Mouse (Mus musculus): ENCODE data around the gene Atp13a3. TPM values are rescaled to one million over a fixed set of nuclear protein-coding genes. Genes with fewer than 3 reads are reported as not detected.

The Atp13a3 gene
- polyA plus RNA-seq (2017; shearing (Covaris generic)): 60.6 TPM

GRCm38 (mm10) chr16:30405925-30406670 is at the start of gene Atp13a3:
Gene Atp13a3, minus strand, starts transcription at chr16:30405975.

DNA sequence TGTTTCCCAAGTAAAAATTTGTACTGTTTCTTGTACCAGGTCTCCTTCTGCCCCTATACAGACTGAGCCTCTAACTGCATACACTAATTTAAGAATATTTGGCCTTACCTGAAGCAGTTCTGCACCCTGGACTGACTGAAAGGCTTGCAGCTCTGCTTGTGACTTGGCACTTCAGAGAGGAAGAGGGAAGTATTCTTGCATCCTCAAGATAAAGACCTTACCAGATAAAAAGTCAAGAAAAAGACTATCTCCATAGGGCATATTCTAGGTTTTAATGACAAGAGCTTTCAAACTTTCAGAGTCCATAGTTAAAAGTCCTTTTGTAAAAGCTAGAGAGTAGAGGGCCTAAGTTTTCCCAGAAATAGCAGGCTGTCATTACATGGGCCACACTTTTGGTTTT is 95.1 kb downstream of the Atp13a3 start, which contains the start of gene Gp5:
Gene Gp5 (minus strand): TSS at position 133 of the 400 bp plus-strand sequence.

DNA sequence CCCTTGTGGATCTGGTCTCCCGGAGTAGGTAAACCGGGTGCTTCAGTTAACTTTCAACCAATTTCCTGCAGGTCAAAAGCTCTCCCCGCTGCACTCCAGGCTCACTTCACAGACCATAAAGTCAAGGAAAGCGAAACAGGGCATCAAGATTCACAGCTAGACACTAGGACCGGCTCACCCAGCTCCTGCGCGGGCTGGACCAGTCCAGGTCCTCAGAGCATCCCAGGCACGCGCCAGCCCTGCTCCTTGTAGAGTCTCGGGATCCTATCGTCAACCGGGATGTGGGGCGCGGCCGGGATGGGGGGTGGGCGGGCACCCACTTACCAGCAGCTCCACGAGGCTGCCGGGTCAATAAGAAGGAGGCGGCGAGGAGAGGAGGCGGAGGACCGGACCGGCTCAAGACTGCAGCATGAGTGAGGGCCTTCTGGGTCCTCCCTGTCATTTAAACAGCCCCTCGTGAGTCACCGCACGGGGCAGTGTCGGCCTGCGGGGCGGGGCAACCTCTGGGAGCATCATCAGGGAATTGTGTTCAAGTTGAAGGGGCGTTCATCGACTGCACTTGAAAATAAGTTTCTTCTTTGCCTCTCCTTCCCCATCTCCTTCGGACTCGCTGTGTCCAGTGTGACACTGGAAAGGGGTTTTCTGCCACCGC is 122.8 kb downstream of the Atp13a3 start, which contains the start of gene Lrrc15:
Gene Lrrc15 (minus strand): TSS at position 413 of the 652 bp plus-strand sequence.

DNA sequence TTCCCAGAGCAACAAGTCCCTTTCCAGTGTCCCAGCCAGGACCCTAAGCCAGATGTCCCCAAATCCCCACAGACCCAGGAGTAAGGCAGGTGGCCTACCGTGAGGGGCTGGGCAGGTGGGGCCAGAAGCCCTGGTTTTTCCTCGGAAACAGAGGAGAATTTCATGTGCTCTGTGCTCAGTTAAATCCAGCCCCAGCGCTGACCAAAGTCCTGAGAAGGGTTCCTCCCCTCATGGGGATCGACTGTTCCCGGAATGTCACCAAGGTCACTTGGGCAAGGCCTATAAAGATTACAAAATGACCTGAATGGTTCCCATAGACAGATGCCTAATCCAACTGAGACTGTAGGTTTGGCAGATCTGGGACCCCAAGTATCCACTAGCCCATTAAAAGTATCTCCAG is 138.4 kb downstream of the Atp13a3 start, which contains the start of gene Cpn2:
Gene Cpn2 (minus strand): TSS at position 141 of the 400 bp plus-strand sequence.

Other genes starting within 250 kb of the Atp13a3 start
- 0.11 TPM for gene Cpn2, start 138.5 kb downstream of the Atp13a3 start, polyA plus RNA-seq (2017; shearing (Covaris generic))
- gene Lrrc15, start 122.7 kb downstream of the Atp13a3 start, polyA plus RNA-seq (2017; shearing (Covaris generic)): 0.10 TPM
- 0.74 TPM for gene Gp5, start 95.2 kb downstream of the Atp13a3 start, polyA plus RNA-seq (2017; shearing (Covaris generic))
- 0.38 TPM for gene Tmem44, start 144.9 kb upstream of the Atp13a3 start, polyA plus RNA-seq (2017; shearing (Covaris generic))
- 81.9 TPM for gene Lsg1, start 181.6 kb upstream of the Atp13a3 start, polyA plus RNA-seq (2017; shearing (Covaris generic))
- 6.1 TPM for gene Fam43a, start 193.7 kb upstream of the Atp13a3 start, polyA plus RNA-seq (2017; shearing (Covaris generic))

All from effector memory CD4-positive, alpha-beta T cell, adult 7 months (primary cell).